Mouse (Mus musculus) thymus, adult 2 months (tissue): Measurements from ENCODE around the gene Mcmbp. TPM values are rescaled to one million over a fixed set of nuclear protein-coding genes. Genes with fewer than 3 reads are reported as not detected.

Experiments used
- DNase-seq: peaks from one replicate; pipeline ENCODE4 v3.0.0; 2021
- H3K27ac ChIP-seq: fragments of 200-500 bp; 2 replicates; pipeline ENCODE4 v1.5.1; 2012; ENCODE audit warnings: low read length, control low read depth; ENCODE audit not compliant: control insufficient read depth, insufficient read depth
- H3K27me3 ChIP-seq: fragments of 200-500 bp; 2 replicates; pipeline ENCODE4 v1.6.1; 2012; ENCODE audit warnings: mild to moderate bottlenecking, low read length, moderate library complexity, mixed read lengths; ENCODE audit not compliant: control insufficient read depth, insufficient read depth
- H3K36me3 ChIP-seq: fragments of 200-500 bp; 2 replicates; pipeline ENCODE4 v1.6.1; 2012; ENCODE audit warnings: mild to moderate bottlenecking, low read length, moderate library complexity; ENCODE audit not compliant: control insufficient read depth, insufficient read depth
- H3K4me1 ChIP-seq: fragments of 200-500 bp; replicated peaks from 2 replicates; pipeline ENCODE4 v1.6.1; 2012; ENCODE audit warnings: low read length; ENCODE audit not compliant: control insufficient read depth, insufficient read depth
- H3K4me3 ChIP-seq: fragments of 200-500 bp; 2 replicates; pipeline ENCODE4 v1.5.1; 2012; ENCODE audit warnings: mild to moderate bottlenecking, low read length, control low read depth, moderate library complexity; ENCODE audit not compliant: control insufficient read depth, insufficient read depth
- CTCF ChIP-seq: fragments of 200-500 bp; IDR thresholded peaks from 2 replicates; pipeline ENCODE4 v1.5.1; 2012; ENCODE audit warnings: mild to moderate bottlenecking, control low read depth, low read length, moderate library complexity, borderline replicate concordance; ENCODE audit not compliant: control insufficient read depth, poor library complexity, insufficient read depth; ENCODE audit errors: extremely low read depth
- POLR2A ChIP-seq: fragments of 200-500 bp; IDR thresholded peaks from 2 replicates; pipeline ENCODE4 v1.6.1; 2012; ENCODE audit warnings: mild to moderate bottlenecking, low read length, control low read depth, moderate library complexity; ENCODE audit not compliant: control insufficient read depth, poor library complexity, insufficient read depth; ENCODE audit errors: extremely low read depth
- WGBS: fragments of 180-500 bp; shearing (Covaris S2); methylation state at CpG from one replicate; pipeline ENCODE4 v1.1.7; 2018; 5-methylcytosine and 5-hydroxymethylcytosine counted together
- polyA plus RNA-seq: library from polyadenylated mRNA; depleted of rRNA; stranded (reverse); fragments of >200 nt; gene quantifications from 2 replicates; pipeline ENCODE4 v1.2.3, GENCODE M21; 2012

The Mcmbp gene
- polyA plus RNA-seq, 1 experiment = 69.0 TPM

DNA sequence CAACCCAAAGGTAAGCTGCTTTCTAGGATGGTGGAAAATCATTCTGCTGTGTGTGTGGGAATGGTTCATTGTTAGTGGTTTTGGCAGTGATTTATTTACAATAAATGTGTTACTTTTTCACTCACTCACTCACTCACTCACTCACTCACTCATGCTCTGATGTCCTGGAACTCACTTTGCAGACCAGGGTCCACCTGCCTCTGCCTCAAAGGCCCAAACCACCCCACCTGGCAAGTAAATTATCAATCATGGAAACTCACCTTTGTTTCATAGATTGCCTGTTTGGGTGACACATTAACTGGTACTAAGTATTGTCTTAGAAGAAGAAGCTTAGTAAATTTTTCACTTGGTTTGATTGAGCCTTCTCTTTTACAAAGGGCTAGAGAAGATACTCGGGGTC, 15.1 kb upstream of the Mcmbp start:
- no peak overlapping the region for H3K4me3 ChIP-seq
- TF ChIP-seq CTCF = no peak
- no peak for TF ChIP-seq POLR2A
- H3K27me3 ChIP-seq = no peaks in the 10 kb centered on the region
- no peaks in the 10 kb centered on the region for H3K4me1 ChIP-seq
- no peak for DNase-seq
- H3K36me3 ChIP-seq = peaks cover 89% of the 10 kb centered on the region
- 95% methylated on average over 1 of the region's 1 CpGs for WGBS
- no peak overlapping the region for H3K27ac ChIP-seq

DNA sequence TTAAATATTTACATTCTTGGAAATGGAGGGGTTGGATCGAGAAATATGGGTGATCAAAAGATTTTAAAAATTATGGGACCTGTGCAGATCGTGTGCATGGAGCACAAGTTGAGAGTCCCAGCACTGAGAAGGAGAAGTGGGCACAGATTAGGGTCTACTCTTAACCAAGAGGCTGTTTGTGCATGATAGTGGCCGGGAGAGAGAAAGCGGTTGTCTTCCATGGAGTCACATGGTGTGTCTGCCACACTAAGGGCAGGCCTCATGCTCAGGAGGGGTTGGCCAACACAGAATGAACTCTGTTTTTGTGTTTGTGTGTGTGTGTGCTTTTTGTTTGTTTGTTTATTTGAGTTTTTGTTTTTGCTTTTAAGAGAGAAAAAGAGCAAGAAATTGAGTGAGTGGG, 11.7 kb upstream of the Mcmbp start:
- DNase-seq = no peak
- TF ChIP-seq CTCF (no peak), POLR2A (no peak)
- Histone ChIP-seq H3K27ac (no peak overlapping the region), H3K4me3 (no peak overlapping the region), H3K27me3 (no peaks in the 10 kb centered on the region), H3K36me3 (peaks cover 65% of the 10 kb centered on the region), H3K4me1 (no peaks in the 10 kb centered on the region)
- WGBS = 93% methylated on average over 4 of the region's 4 CpGs

DNA sequence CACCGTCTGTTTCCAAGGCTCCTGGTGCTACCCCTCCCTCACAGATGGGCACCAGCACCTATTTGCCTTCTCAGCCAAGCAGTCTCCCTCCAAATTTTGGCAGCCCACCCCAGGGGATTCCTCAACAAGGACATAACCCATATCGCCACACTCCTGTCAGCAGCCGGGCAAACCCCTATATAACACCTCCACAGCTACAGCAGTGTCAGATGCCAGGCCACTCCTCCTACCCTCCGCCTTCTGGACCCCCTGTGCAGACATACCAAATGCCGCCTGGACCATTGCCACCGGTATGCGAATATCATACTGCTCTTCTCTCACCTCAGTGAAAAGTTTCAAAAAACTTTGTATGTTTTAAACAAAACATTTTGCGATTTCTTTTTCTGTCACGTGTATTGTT, 10.0 kb upstream of the Mcmbp start:
- H3K27me3 ChIP-seq = no peaks in the 10 kb centered on the region
- DNase-seq = no peak
- no peak overlapping the region for H3K4me3 ChIP-seq
- WGBS = 97% methylated on average over 9 of the region's 9 CpGs
- peaks cover 10% of the 10 kb centered on the region for H3K4me1 ChIP-seq
- no peak overlapping the region for H3K27ac ChIP-seq
- peaks cover 49% of the 10 kb centered on the region for H3K36me3 ChIP-seq
- TF ChIP-seq CTCF (no peak), POLR2A (no peak)

DNA sequence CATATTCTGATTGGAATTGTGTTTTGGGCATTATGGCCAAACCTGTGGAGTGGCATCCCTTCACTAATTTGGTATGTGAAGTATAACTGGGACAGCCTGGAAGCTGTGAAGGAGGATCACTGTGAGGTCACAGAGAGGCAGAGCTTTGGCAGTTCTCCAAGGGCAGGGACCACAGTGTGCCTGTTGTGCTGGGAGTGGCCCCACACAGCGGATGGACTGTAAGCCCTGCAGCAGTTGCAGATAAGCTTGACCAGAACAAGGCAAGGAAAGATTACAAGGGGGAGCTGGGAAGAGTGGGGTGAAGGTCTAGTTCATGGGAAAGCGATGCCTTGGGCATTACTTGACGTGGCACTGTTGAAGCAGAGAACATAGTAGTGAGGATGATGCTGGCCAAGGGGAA, 8.5 kb upstream of the Mcmbp start:
- peaks cover 34% of the 10 kb centered on the region for H3K36me3 ChIP-seq
- H3K4me3 ChIP-seq = no peak overlapping the region
- TF ChIP-seq CTCF (no peak), POLR2A (no peak)
- no peaks in the 10 kb centered on the region for H3K27me3 ChIP-seq
- 90% methylated on average over 3 of the region's 3 CpGs for WGBS
- no peak overlapping the region for H3K27ac ChIP-seq
- H3K4me1 ChIP-seq = peaks cover 10% of the 10 kb centered on the region
- DNase-seq = no peak

DNA sequence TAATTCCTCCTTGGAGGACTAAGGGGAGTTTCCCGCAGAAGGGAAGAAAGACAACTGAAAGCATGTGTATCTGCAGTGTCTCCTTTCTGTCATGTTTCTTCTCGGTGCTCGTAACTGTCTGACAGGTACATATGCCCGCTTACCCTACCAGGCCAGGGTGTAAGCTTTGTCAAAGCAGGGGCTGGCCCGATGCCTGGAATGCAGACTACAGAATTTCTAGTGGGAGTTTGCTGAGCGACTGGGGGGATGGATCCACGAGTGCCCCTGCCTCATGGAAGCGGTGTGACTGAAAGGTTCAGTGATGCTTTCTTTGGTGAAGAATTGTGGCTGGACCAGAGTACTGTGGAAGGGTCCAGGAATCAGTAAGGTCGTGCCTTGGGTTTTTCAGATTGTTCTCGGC, 5.9 kb upstream of the Mcmbp start:
- WGBS = 95% methylated on average over 10 of the region's 10 CpGs

DNA sequence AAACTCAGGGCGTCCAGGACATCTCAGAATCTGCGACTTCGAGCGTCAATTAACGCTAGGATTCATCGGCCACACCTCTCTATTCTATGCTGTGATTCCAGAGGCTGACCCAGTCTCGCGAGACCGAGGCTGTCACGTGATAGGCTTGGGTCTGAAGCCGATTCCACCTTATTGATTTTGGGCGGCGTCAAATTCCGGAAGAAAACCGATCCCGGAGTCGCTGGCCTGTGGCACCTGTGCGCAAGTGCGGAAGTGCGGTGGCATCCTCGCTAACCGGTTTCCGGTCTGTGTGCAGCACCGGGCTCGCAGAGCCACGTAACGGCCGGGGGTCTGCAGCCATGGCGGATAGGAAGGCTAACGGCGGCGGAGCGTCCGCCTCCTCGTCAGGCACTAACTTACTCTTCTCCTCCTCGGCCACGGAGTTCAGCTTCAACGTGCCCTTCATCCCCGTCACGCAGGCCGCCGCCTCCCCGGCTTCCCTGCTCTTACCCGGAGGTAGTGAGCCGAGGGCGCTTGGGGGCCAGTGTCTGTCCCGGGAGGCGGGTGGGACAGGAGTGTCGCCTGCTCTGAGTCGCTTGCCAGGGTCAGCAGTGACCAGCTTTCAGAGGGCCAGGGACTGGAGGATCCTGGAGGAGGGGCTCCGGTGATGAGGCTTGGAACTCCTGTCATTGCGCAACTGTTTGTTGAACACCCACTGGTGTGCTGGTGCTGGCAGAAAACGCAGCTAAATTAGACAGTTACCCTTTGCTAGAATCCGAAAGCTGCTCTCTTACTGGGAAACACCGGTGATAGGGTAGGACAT, 4.6 kb upstream of the Mcmbp start, which contains the start of gene Sec23ip:
TSS of gene Sec23ip (plus strand) at position 260 of the 802 bp plus-strand sequence.
- under 1% methylated on average over 55 of the region's 55 CpGs for WGBS
- DNase-seq = peak; percentile 98
- Histone ChIP-seq H3K27me3 (no peaks in the 10 kb centered on the region), H3K4me1 (peaks cover 10% of the 10 kb centered on the region), H3K4me3 (peak within 1 kb of the TSS; percentile 91), H3K27ac (no peak within 1 kb of the TSS), H3K36me3 (no peaks in the 10 kb centered on the region; the same call in 1 of the 2 replicates)
- TF ChIP-seq POLR2A (peak; percentile 91), CTCF (0 out of 2 replicates have a peak, but pooled peaks have one; percentile 41)

More for the DNA sequence above, 5.9 kb upstream of the Mcmbp start:
- no peak for DNase-seq
- TF ChIP-seq POLR2A (no peak), CTCF (no peak)
- Histone ChIP-seq H3K36me3 (peaks cover 11% of the 10 kb centered on the region; the same call in 1 of the 2 replicates), H3K27ac (no peak overlapping the region), H3K4me1 (peaks cover 10% of the 10 kb centered on the region), H3K27me3 (no peaks in the 10 kb centered on the region), H3K4me3 (no peak overlapping the region)

DNA sequence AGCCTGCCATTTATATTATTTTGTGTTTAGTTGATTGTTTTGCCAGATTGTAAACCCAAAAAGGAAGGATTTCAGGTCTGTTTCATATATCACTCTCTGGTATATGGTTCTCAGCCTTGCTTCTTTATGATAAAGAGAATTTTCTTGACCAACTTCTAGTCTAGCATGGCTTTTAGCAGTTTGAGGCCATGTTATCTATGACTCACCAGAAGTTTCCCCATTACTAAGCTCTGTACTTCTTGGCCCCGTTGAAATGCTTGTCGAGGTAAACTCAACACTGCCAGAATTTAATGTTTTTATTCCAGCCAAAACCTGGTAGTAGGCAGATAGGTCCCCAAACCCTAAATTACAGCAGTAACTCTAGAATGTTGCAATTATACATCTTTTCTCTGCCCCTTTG, 3.6 kb upstream of the Mcmbp start:
- 59% methylated on average over 2 of the region's 2 CpGs for WGBS
- TF ChIP-seq POLR2A (no peak), CTCF (no peak)
- H3K27me3 ChIP-seq = no peaks in the 10 kb centered on the region
- H3K27ac ChIP-seq = no peak overlapping the region
- no peaks in the 10 kb centered on the region for H3K36me3 ChIP-seq
- no peak overlapping the region for H3K4me3 ChIP-seq
- H3K4me1 ChIP-seq = peaks cover 13% of the 10 kb centered on the region
- no peak for DNase-seq
